Mouse (Mus musculus): ENCODE measurements around the gene Cmtm4.

GRCm38 (mm10) chr8:104439461-104439860 lies 43.9 kb upstream of the Cmtm4 start:
- TF ChIP-seq POLR2A (IDR thresholded peaks at IDR 0.05; ENCODE audit: control insufficient read depth, extremely low read depth, insufficient read depth, low read length, poor library complexity) (no peak), CTCF (IDR thresholded peaks at IDR 0.05; ENCODE audit: borderline replicate concordance, control insufficient read depth, extremely low read depth, insufficient read depth, low read length, poor library complexity) (no peak)

Measured in thymus, adult 2 months (tissue).